Mouse (Mus musculus) E14TG2a.4 (cell line): ENCODE measurements at regions not wholly inside any gene's neighbourhood (a gene's known extent, or its start where the extent isn't known, plus 50 kb on each side); places are given as distances from the start of the nearest gene placed in this dataset.

ENCODE experiments used
- CTCF ChIP-seq: conservative IDR thresholded peaks from 2 replicates; pipeline ENCODE4 v1.5.1; 2014; ENCODE audit warnings: low read length
- NANOG ChIP-seq: IDR thresholded peaks from 2 replicates; pipeline ENCODE4 v1.6.1; 2014; ENCODE audit warnings: borderline replicate concordance, low read length, mixed read lengths
- POU5F1 ChIP-seq: IDR thresholded peaks from 2 replicates; pipeline ENCODE4 v1.6.1; 2014; ENCODE audit warnings: low read length, borderline replicate concordance

- TF ChIP-seq CTCF (no peak), NANOG (no peak), POU5F1 (no peak)
Measured at GRCm38 (mm10) chr6:100978727-100979460, 145.5 kb downstream of the Ppp4r2 start.
